Mouse (Mus musculus): Measurements from ENCODE around the gene Gm4779. TPM values are rescaled to one million over a fixed set of nuclear protein-coding genes. Genes with fewer than 3 reads are reported as not detected.
A peak's percentile ranks its signal among the peaks of the same experiment; 100 is the strongest.

The Gm4779 gene
- polyA plus RNA-seq, 1 experiment = 0.49 TPM

DNA sequence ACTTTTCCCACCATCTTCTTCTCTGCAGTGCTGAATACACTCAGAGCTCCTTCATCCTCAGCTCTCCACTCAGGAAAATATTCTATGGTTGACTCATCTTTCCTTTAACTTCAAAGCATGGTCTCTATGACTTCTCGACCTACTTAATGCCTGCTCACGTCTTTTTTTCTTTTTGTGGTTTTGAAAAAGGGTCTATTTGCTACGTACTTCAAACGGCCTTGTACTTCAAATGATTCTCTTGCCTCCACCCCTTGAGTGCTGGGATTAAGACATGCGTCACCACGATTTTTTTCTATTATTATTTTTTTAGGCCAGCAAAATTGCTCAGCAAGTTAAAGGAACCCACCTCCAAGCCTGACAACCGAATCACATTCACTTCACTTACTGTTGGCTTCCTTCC is 26.9 kb downstream of the Gm4779 start:
- Histone ChIP-seq H3K4me1 (ENCODE audit: control insufficient read depth, insufficient read depth, low read length) (no peaks in the 10 kb centered on the region), H3K4me3 (replicated peaks; ENCODE audit: insufficient read depth, low read depth, low read length) (no peak overlapping the region), H3K27me3 (ENCODE audit: control insufficient read depth, insufficient read depth, low read length) (no peaks in the 10 kb centered on the region), H3K27ac (ENCODE audit: insufficient read depth, low read length) (no peak overlapping the region)
- no peak for DNase-seq
- TF ChIP-seq CTCF (IDR thresholded peaks at IDR 0.05; ENCODE audit: borderline replicate concordance, insufficient read depth, low read depth, low read length) = no peak
- no peak for TF ChIP-seq POLR2A (IDR thresholded peaks at IDR 0.05; ENCODE audit: borderline replicate concordance, insufficient read depth, low read length)
- 69% methylated on average over 7 of the region's 7 CpGs for WGBS

DNA sequence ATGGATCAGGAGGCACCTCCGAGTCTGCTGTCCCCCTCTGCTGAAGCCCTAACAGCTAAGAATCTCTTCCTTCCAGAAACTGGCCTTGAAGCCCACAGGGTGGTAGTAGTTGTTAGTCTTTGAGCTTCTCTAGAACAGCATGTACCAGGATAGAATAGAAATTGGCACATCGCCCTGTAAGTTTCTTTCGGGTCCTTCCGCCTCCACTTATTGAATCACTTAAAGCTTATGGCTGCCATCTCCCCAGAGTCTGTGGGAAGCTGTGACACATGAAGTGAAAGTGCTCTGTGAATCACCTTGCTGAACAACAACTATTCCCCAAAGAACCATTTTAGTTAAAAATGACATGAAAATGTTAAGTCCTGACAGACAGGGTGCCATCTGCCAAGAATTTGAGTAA is 29.1 kb downstream of the Gm4779 start:
- no peaks in the 10 kb centered on the region for H3K4me1 ChIP-seq (ENCODE audit: control insufficient read depth, insufficient read depth, low read length)
- no peak overlapping the region for H3K27ac ChIP-seq (ENCODE audit: insufficient read depth, low read length)
- no peak for TF ChIP-seq POLR2A (IDR thresholded peaks at IDR 0.05; ENCODE audit: borderline replicate concordance, insufficient read depth, low read length)
- TF ChIP-seq CTCF (IDR thresholded peaks at IDR 0.05; ENCODE audit: borderline replicate concordance, insufficient read depth, low read depth, low read length) = no peak
- no peak overlapping the region for H3K4me3 ChIP-seq (replicated peaks; ENCODE audit: insufficient read depth, low read depth, low read length)
- WGBS = 67% methylated on average over 4 of the region's 4 CpGs
- no peaks in the 10 kb centered on the region for H3K27me3 ChIP-seq (ENCODE audit: control insufficient read depth, insufficient read depth, low read length)
- DNase-seq = no peak

DNA sequence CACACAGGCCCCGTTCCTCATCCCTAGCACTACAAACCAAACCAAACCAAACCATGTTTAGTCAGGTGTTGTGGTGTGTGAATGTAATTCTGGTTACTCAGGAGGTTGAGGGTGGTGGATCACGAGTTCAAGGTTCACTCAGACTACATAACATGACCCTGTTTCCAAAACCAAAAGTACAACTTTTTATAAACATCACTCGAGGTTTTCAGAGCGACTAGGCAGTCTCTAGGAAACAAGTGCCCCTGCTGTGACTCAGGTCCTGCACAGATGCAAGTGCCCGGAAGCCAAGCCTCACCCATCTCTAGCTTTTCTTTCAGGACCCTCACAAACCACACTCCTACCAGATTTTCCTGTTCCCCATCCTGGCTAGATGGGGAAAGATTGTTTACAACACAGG is 29.6 kb downstream of the Gm4779 start:
- TF ChIP-seq CTCF (IDR thresholded peaks at IDR 0.05; ENCODE audit: borderline replicate concordance, insufficient read depth, low read depth, low read length) (no peak), POLR2A (IDR thresholded peaks at IDR 0.05; ENCODE audit: borderline replicate concordance, insufficient read depth, low read length) (no peak)
- 48% methylated on average over 5 of the region's 5 CpGs for WGBS
- H3K27ac ChIP-seq (ENCODE audit: insufficient read depth, low read length) = no peak overlapping the region

DNA sequence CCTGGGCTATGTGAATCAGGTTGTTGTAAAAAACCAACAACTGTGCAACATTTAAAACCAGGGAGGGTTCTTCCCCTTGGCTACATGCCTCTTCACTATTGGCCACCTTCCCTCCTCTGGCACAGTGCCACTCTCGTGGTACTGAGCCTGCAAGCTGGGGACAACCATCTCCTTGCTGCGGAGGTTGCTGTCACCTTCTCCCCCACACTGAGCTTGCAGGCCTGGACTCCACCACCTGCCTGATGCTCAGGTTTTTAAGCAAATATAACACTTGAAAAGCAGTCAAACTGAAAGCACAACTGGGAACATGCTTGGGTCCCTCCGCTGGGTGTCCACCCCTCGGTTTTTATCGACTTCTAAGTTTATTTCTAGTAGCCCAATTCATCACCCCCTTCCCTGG is 39.7 kb downstream of the Gm4779 start:
- H3K27ac ChIP-seq (ENCODE audit: insufficient read depth, low read length) = no peak overlapping the region
- DNase-seq = peak; percentile 14 to 22
- H3K4me1 ChIP-seq (ENCODE audit: control insufficient read depth, insufficient read depth, low read length) = no peaks in the 10 kb centered on the region; the same call in 1 of the 2 replicates
- 45% methylated on average over 5 of the region's 5 CpGs for WGBS
- no peaks in the 10 kb centered on the region for H3K27me3 ChIP-seq (ENCODE audit: control insufficient read depth, insufficient read depth, low read length)
- H3K4me3 ChIP-seq (replicated peaks; ENCODE audit: insufficient read depth, low read depth, low read length) = no peak overlapping the region
- TF ChIP-seq CTCF (IDR thresholded peaks at IDR 0.05; ENCODE audit: borderline replicate concordance, insufficient read depth, low read depth, low read length) (no peak), POLR2A (IDR thresholded peaks at IDR 0.05; ENCODE audit: borderline replicate concordance, insufficient read depth, low read length) (no peak)

More for the DNA sequence above, 29.6 kb downstream of the Gm4779 start:
- no peaks in the 10 kb centered on the region for H3K27me3 ChIP-seq (ENCODE audit: control insufficient read depth, insufficient read depth, low read length)
- no peaks in the 10 kb centered on the region for H3K4me1 ChIP-seq (ENCODE audit: control insufficient read depth, insufficient read depth, low read length)
- no peak for DNase-seq
- no peak overlapping the region for H3K4me3 ChIP-seq (replicated peaks; ENCODE audit: insufficient read depth, low read depth, low read length)

DNA sequence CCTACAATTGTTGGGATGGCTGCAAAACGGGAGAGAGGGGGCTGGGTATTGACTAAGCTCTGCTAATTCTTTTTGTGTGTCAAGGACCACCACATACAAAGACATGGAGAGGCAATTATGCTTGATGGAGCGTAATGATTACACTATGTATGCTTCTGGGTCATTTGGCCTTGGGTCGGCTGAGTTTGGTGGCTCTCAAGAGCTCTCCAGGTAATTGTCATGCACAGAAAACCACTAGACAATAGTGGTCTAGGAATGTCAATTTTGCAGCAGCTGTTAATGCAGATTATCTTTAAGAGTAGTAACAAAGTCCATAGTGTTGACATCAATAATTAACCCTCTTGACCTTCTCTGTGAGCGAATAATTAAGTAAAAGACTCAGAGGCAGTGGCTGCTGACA is 44.1 kb downstream of the Gm4779 start:
- no peak for DNase-seq
- Histone ChIP-seq H3K27ac (ENCODE audit: insufficient read depth, low read length) (no peak overlapping the region), H3K4me1 (ENCODE audit: control insufficient read depth, insufficient read depth, low read length) (no peaks in the 10 kb centered on the region; the same call in 1 of the 2 replicates), H3K27me3 (ENCODE audit: control insufficient read depth, insufficient read depth, low read length) (no peaks in the 10 kb centered on the region), H3K4me3 (replicated peaks; ENCODE audit: insufficient read depth, low read depth, low read length) (no peak overlapping the region)
- WGBS = 74% methylated on average over 4 of the region's 4 CpGs
- TF ChIP-seq CTCF (IDR thresholded peaks at IDR 0.05; ENCODE audit: borderline replicate concordance, insufficient read depth, low read depth, low read length) (no peak), POLR2A (IDR thresholded peaks at IDR 0.05; ENCODE audit: borderline replicate concordance, insufficient read depth, low read length) (no peak)

DNA sequence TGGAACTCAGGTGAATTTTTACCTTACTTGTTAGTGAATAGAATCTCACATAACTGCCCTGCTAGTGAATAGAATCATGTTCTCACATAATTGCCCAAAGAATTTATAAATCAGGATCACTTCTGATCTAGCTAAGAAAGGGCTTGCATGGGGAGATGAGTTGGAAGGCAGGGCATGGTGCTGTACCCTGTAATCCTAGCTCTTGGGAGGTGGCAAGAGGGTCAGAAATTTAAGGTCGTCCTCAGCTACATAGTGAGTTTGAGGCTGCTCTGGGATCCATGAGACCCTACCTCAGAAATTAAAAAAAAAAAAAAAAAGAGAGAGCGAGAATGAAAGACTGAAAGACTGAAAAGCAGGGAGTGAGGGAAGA is 53.2 kb downstream of the Gm4779 start:
- DNase-seq = no peak
- H3K4me3 ChIP-seq (replicated peaks; ENCODE audit: insufficient read depth, low read depth, low read length) = no peak overlapping the region
- no peaks in the 10 kb centered on the region for H3K27me3 ChIP-seq (ENCODE audit: control insufficient read depth, insufficient read depth, low read length)
- no peak overlapping the region for H3K27ac ChIP-seq (ENCODE audit: insufficient read depth, low read length)
- TF ChIP-seq POLR2A (IDR thresholded peaks at IDR 0.05; ENCODE audit: borderline replicate concordance, insufficient read depth, low read length) = no peak
- TF ChIP-seq CTCF (IDR thresholded peaks at IDR 0.05; ENCODE audit: borderline replicate concordance, insufficient read depth, low read depth, low read length) = no peak
- WGBS = 84% methylated on average over 2 of the region's 2 CpGs
- no peaks in the 10 kb centered on the region for H3K4me1 ChIP-seq (ENCODE audit: control insufficient read depth, insufficient read depth, low read length)

DNA sequence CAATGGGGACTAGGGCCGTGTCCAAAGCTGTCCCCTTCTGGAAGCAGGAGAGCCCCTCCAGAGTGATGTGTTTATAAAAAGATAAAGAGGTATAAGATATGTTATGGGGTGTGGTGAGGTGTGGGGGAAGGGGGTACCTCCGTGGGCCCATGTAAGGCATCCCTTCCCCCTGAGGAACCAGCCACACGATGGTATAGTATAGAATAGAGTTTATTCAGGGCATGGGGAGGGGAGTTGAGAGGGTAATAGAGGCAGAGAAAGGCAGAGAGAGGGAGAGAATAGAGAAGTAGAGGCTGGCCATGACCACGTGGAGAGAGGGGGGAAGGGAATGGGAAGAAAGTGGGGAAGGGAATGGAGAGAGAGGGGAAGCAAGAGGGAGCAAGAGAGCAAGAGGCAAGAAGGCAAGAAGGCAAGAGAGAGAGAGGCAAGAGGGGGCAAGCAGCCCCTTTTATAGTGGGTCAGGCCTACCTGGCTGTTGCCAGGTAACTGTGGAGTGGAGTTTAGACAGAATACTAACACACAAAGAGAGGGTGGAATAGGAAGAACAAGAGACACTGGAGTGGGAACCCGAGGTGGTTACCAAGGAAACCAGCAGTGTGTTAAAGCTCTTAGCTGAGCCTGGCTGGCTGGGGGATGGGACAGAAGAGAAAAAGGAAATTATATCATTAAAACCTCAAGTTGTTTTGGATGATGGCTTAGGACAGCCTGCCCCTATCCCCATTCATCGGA is 53.7 kb downstream of the Gm4779 start:
- DNase-seq = no peak
- TF ChIP-seq CTCF (IDR thresholded peaks at IDR 0.05; ENCODE audit: borderline replicate concordance, insufficient read depth, low read depth, low read length) (no peak), POLR2A (IDR thresholded peaks at IDR 0.05; ENCODE audit: borderline replicate concordance, insufficient read depth, low read length) (no peak)
- Histone ChIP-seq H3K27me3 (ENCODE audit: control insufficient read depth, insufficient read depth, low read length) (no peaks in the 10 kb centered on the region), H3K27ac (ENCODE audit: insufficient read depth, low read length) (no peak overlapping the region), H3K4me1 (ENCODE audit: control insufficient read depth, insufficient read depth, low read length) (no peaks in the 10 kb centered on the region), H3K4me3 (replicated peaks; ENCODE audit: insufficient read depth, low read depth, low read length) (no peak overlapping the region)
- WGBS = 42% methylated on average over 6 of the region's 6 CpGs

Other genes starting within 250 kb of the Gm4779 start
- 238 and 261 TPM in 2 replicates for gene Ogt, start 154.4 kb downstream of the Gm4779 start, polyA plus RNA-seq (2012; rRNA removed)
- gene Cxcr3, start 60.2 kb downstream of the Gm4779 start, polyA plus RNA-seq (2012; rRNA removed) = 0.05 and 0.06 TPM in 2 replicates
- 0.10 TPM in 1 of 2 replicates, not detected in the other for gene 8030474K03Rik, start 233 bp upstream of the Gm4779 start, polyA plus RNA-seq (2012; rRNA removed)
- gene Nhsl2, start 55.0 kb upstream of the Gm4779 start, polyA plus RNA-seq (2012; rRNA removed) = 13.1 and 15.7 TPM in 2 replicates

Measured in cerebellum, adult 2 months (tissue).